Mouse (Mus musculus) CD4-positive naive resting alpha-beta T cell, adult 76 days (primary cell): Measurements from ENCODE around the gene Enc1. TPM values are rescaled to one million over a fixed set of nuclear protein-coding genes. Genes with fewer than 3 reads are reported as not detected.

Experiments used
- total RNA-seq: library from RNA; stranded (reverse); gene quantifications from one replicate; pipeline ENCODE4 v1.2.4, GENCODE M21; 2023

The Enc1 gene
- total RNA-seq: 19.4 TPM

GRCm38 (mm10) chr13:97240965-97241786 lies at the start of gene Enc1:
TSS of gene Enc1 (plus strand) at chr13:97241105.

GRCm38 (mm10) chr13:97197932-97198562 lies 42.9 kb upstream of the Enc1 start, which contains the start of gene Hexb:
TSS of gene Hexb (minus strand) at chr13:97198357.

Other genes starting within 250 kb of the Enc1 start
- not detected for gene 1700029F12Rik, start 206.7 kb upstream of the Enc1 start, total RNA-seq
- not detected for gene Fam169a, start 173.8 kb upstream of the Enc1 start, total RNA-seq
- gene Gm6169, start 141.9 kb upstream of the Enc1 start, total RNA-seq: not detected
- 26.4 TPM for gene Gfm2, start 103.2 kb upstream of the Enc1 start, total RNA-seq
- gene Nsa2, start 103.2 kb upstream of the Enc1 start, total RNA-seq: 198 TPM
- 27.6 TPM for gene Hexb, start 42.7 kb upstream of the Enc1 start, total RNA-seq